35 mouse cellular contexts compared by ENCODE assay signal in genomic region chr9:20758896-20759295, GRCm38 (mm10). TPM values are rescaled to one million over a fixed set of nuclear protein-coding genes. Genes with fewer than 3 reads are reported as not detected.
A peak's percentile ranks its signal among the peaks of the same experiment; 100 is the strongest.
DNase-seq lines count a peak whose midpoint lies in the region; TF ChIP-seq lines count a peak whose summit lies in the region.
"Had no signal": no experiment of that assay in that cellular context is flagged by ENCODE, and none has a peak within 500 bp of the region (broad histone marks: within the 10 kb centered on the region; RNA-seq: fewer than 3 reads in every experiment).

No protein-coding gene starts in this region.

- H3K4me1 ChIP-seq in lung, adult 2 months (ENCODE audit: control insufficient read depth, insufficient read depth, low read length) = no peaks in the 10 kb centered on the region
- H3K4me1 ChIP-seq: limb, embryonic 12.5 days; lung, embryonic 15.5 days had no signal

- no peak for TF ChIP-seq POLR2A in lung, adult 2 months (IDR thresholded peaks at IDR 0.05; ENCODE audit: borderline replicate concordance, extremely low read depth, low read depth, low read length)

- no peak overlapping the region for H3K4me3 ChIP-seq in lung, adult 2 months (replicated peaks; ENCODE audit: extremely low read depth, low read depth, low read length)
- H3K4me3 ChIP-seq: forebrain, embryonic 13.5 days; layer of hippocampus, adult 2 months; left cerebral cortex, adult 2 months; limb, embryonic 12.5 days; liver, embryonic 15.5 days; lung, embryonic 15.5 days; midbrain, embryonic 13.5 days; neural tube, embryonic 13.5 days had no signal

- 78% methylated on average over 6 of the region's 6 CpGs for WGBS in lung, adult 2 months

- intact Hi-C loops in heart, postnatal 25 days (cut with DNase I) = no loop called here

- peak; percentile 47 for DNase-seq in adrenal gland, adult 8-10 months
- DNase-seq in adrenal gland, postnatal 4 days (ENCODE audit: low spot score in 2 of 2) = no peak
- peak; percentile 51 to 74 for DNase-seq in heart, adult 18-20 months
- DNase-seq in heart, postnatal 25 days (ENCODE audit: low spot score) = no peak
- DNase-seq in lung, postnatal 36 days = peak; percentile 31
- no peak for DNase-seq in lung, adult 2 months
- DNase-seq in right cerebral cortex, postnatal 14 days = no peak
- DNase-seq: cerebellum, adult 11 months; cerebellum, adult 9-10 months; cerebellum, postnatal 36 days; kidney, adult 2 months; kidney, postnatal 36 days; thymus, adult 2 months; thymus, postnatal 36 days had no signal

- TF ChIP-seq CTCF in lung, adult 2 months (IDR thresholded peaks at IDR 0.05; ENCODE audit: insufficient read depth, low read length) = no peak

RNA-seq across cellular contexts. Expression of gene Olfm2, which starts 12.7 kb away (rescaled TPM):
- total RNA-seq in adrenal gland, adult 8-10 months (2022) = 1 to 10 TPM in 1 of 4 experiments, under 1 TPM in 3; 0.42 to 1.1 (median 0.71) TPM
- 1 to 10 TPM; 6.5 to 8.5 TPM for total RNA-seq in adrenal gland, postnatal 4 days (2021)
- total RNA-seq in heart, adult 18-20 months (2021) = under 1 TPM in 1 of 2 experiments, not detected in 1; 0.31 TPM
- under 1 TPM in 1 of 2 experiments, not detected in 1; 0.18 TPM for total RNA-seq in heart, postnatal 25 days (2021)
- polyA plus RNA-seq in lung, adult 2 months (2012; rRNA removed) = 14.2 and 15.2 TPM in 2 replicates
- total RNA-seq: megakaryocyte-erythroid progenitor cell, adult 5-6 weeks had no signal
- polyA plus RNA-seq: macrophage had no signal

RNA-seq across cellular contexts. Expression of gene Col5a3, which starts 56.0 kb away (rescaled TPM):
- total RNA-seq in adrenal gland, adult 8-10 months (2022) = 100 to 1,000 TPM in 3 of 4 experiments, 10 to 100 TPM in 1; 65.3 to 291 (median 201) TPM
- total RNA-seq in adrenal gland, postnatal 4 days (2021) = 100 to 1,000 TPM; 233 TPM
- total RNA-seq in heart, adult 18-20 months (2021) = 10 to 100 TPM; 14.4 to 16.1 TPM
- total RNA-seq in heart, postnatal 25 days (2021) = 10 to 100 TPM; 26.1 to 30.2 TPM
- polyA plus RNA-seq in lung, adult 2 months (2012; rRNA removed) = 4.0 and 4.6 TPM in 2 replicates
- total RNA-seq: megakaryocyte-erythroid progenitor cell, adult 5-6 weeks had no signal
- polyA plus RNA-seq: macrophage had no signal

RNA-seq across cellular contexts. Expression of gene Rdh8, which starts 59.4 kb away (rescaled TPM):
- not detected for total RNA-seq in adrenal gland, adult 8-10 months (2022)
- total RNA-seq in adrenal gland, postnatal 4 days (2021) = not detected
- total RNA-seq in heart, adult 18-20 months (2021) = not detected
- total RNA-seq in heart, postnatal 25 days (2021) = not detected
- polyA plus RNA-seq in lung, adult 2 months (2012; rRNA removed) = not detected in 2 replicates
- total RNA-seq: layer of hippocampus, adult 2 months; layer of hippocampus, postnatal 14 days; left cerebral cortex, adult 2 months; left cerebral cortex, postnatal 25 days; liver, adult 2 months; megakaryocyte-erythroid progenitor cell, adult 5-6 weeks; MEL had no signal
- polyA plus RNA-seq: embryonic facial prominence, embryonic 11.5 days; forebrain, embryonic 13.5 days; heart, postnatal 0 days; hindbrain, embryonic 11.5 days; hindbrain, embryonic 16.5 days; intestine, embryonic 14.5 days; kidney, adult 2 months; kidney, embryonic 16.5 days; limb, embryonic 12.5 days; liver, adult 2 months; liver, embryonic 15.5 days; lung, embryonic 15.5 days; macrophage; midbrain, embryonic 13.5 days; neural tube, embryonic 13.5 days; Patski; thymus, adult 2 months had no signal

Comparison
In these comparisons a context has a peak if more than half of its experiments do, and no peak if none do; other contexts are left out.
1. DNase-seq: peak in adrenal gland, adult 8-10 months (single experiment), heart, adult 18-20 months (2 of 2) and lung, postnatal 36 days (single experiment); none in adrenal gland, postnatal 4 days (0 of 2), heart, postnatal 25 days (single experiment), lung, adult 2 months (single experiment) and right cerebral cortex, postnatal 14 days (single experiment).